Mouse (Mus musculus): ENCODE measurements around the gene Slc28a2.
"Not testable (repeated sequence)": the region's sequence is repeated elsewhere in the genome, so short reads cannot be mapped to it uniquely, and the experiment has no call there.

Slc28a2 gene

DNA sequence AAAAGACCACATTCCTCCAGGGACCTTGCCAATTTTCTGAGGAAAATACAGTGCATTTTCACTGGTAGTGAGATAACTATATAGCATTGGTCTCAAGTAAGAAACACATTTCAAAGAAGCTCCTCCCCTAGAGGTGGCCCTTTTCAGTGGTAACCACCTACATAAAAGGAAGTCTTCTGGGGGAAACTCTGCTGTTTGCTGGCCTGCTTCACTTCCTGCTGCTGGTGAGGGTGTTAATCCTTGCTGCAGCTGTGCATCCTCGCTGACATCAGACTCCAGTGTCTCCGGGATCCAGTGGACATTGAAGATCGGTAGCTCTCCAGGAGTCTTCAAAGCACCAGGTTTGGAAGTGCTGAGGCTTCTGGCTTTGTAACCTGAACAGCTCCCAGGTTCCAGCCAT is at the start of gene Slc28a2:
Gene Slc28a2, plus strand, starts transcription at position 278 of the 400 bp plus-strand sequence.
- peak; percentile 16 to 39 for DNase-seq

GRCm38 (mm10) chr2:122377215-122377674 is 49.0 kb upstream of the Slc28a2 start:
- DNase-seq = peak; percentile 92 to 96

DNA sequence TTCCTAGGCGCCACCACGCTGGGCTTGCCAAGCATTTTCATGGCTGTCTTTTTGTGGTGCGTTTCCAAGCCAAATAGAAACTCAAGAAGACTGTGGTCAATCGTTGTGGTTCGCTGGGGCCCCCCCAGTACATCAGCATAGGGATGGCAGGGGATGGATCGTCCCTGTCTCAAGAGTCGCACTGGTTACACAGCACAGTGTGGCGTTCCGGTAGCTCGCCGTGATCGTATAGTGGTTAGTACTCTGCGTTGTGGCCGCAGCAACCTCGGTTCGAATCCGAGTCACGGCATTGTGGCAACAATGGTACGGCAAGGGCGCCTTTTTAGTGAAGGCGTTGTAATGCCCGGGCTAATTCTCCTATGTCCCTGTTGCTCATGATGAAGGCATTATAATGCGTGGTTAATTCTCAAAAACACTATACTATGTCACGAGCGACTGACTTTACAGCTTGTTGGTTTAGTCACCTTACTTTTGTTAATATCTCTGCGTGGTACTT is 48.5 kb upstream of the Slc28a2 start:
- DNase-seq = peak; percentile 61 to 71

DNA sequence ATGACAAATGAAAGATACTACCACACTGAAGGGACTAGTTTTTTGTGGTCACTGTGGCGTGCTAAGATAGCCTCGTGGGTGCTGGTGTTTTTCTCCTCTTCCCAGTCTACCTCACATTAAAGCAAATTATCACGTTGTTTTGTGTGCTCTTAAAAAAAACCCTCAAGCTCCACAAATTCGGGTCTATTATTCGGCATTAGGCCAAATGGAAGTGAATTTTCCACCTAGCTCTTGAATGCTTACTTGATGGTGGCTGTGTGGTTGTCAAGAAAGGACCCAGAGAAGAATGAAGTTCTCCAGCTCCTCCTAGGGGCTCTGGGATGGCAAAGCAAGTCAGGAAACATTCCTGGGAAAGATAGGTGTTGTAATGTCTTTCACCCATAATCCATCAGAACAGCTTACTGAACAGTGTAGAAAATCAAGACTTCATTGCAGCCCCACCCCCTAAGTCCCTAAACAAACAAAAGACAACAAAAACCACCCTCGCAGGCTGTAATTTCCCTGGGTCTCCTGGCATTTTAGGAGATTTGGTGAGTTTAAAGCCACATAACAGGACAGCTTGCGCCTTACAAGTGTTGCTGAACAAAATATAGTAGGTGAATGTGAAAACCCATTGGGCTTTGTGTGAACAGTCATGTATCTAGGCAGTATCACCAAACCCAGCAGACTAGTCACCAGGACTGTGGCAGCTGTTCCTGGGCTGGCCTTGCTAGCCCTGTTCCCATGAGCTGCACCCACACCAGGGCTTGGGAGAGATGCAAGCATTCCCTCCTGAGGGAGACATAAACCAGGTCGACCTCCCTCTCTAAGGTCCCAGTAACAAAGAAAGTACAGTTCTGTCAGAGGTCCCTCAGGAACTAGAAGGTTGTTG is 47.6 kb upstream of the Slc28a2 start:
- no peak for DNase-seq

DNA sequence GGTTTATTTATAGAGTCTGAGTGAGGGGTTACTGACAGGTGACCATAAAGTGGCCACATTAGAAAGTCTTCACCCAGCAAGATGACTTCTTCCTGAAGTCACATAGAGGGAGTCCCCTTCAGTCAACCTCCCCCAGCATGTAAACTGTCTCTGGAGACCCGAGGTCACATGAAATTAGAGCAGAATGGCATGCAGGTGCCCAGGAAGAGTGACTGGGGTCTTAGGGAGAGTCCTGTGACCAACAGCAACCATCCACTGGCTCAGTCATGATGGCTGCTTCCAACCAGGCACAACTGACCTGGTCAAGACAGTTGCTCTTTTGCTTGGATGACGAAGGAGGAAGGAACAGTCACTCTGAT is 47.0 kb upstream of the Slc28a2 start:
- no peak for DNase-seq

DNA sequence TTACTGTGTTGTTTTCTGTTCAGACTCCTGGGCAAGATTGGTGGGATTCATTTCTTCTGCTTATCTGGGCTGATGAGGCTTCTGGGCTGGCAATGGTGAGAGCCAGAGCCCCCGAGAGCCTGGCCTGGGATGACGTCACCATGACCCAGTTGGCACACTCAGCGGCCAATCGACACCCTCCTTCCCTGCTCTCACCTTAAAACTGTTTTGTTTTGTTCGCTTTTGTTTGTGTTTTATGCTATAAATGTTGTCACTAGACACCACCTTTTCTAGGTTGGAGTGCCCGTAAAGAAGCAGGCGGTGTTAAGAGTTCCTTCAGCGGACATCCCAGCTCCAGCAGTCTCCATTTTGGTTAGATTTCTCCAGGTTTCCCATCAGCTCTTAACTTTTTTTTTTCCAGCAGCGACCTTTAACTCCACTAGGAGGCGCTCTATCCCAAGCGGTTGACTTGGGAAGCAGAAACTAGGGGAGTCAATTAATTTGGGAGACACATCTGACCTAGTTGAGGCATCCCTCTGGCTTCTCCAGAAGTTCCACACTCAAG is 45.4 kb upstream of the Slc28a2 start:
- DNase-seq = peak in 1 of 2 experiments; percentile 48

- no peak for DNase-seq
These were observed 44.8 kb upstream of the Slc28a2 start for GRCm38 (mm10) chr2:122381329-122382103.

DNA sequence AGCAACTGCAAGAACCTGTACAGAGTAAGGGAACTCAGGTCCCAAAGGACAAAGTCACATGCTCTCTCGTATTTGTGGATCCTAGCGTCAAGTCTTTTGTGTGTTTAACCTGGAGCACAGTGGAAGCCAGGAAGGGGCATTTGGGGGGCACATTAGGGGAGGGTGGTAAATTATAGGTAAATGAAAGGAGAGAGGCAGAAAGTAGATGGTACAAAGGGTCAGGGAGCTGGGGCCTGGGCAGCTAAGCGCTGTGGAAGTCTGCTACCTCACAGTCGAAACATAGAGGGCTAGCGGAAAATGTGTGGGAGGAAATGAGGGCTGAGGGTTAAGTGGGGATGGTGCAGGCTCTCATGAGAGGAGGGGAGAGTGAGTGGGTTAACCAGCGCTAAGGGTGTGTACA is 44.2 kb upstream of the Slc28a2 start:
- no peak for DNase-seq

DNA sequence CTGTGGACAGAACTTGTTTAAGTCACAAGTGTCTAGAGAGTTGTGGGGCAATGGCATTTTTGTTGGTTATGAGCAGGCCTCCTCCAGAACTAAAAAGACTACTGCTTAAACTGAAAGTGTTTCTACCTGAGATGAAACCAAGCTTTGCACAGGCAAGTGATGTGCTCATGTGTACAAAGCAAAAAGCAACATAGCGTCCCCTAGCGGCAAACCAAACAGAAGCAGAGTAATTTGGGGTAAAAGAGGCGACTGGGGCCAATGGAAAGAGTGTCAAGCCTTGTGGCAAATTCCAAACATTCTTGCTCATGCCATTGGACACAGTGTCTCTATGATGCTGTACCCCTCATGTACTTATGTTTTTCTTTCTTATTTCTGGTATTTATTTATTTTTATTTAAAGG is 41.2 kb upstream of the Slc28a2 start:
- no peak for DNase-seq

- not testable (repeated sequence) for DNase-seq
These were observed 39.1 kb upstream of the Slc28a2 start for GRCm38 (mm10) chr2:122387135-122387534.

GRCm38 (mm10) chr2:122396150-122396549 is 30.1 kb upstream of the Slc28a2 start:
- DNase-seq = no peak

DNA sequence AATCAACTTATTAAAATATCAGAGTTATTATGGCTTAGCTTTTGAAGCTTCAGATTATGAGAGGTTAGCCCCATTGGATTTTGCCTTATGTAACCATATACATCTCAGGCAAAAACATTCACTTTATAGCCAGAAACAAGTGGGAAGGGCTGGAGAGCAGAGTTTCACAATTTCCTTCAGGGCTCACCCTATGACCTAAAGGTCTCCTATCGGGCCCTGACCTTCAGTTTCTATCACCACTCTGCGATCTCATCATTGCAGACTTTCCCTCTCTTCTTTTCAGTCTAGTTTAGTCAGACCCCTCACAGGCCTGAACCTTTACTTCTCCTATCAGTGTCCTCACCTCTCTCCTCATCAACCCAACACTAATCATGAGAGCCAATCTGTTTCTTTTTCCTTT is 18.7 kb upstream of the Slc28a2 start:
- DNase-seq = no peak

GRCm38 (mm10) chr2:122408928-122409327 is 17.3 kb upstream of the Slc28a2 start:
- no peak for DNase-seq

DNA sequence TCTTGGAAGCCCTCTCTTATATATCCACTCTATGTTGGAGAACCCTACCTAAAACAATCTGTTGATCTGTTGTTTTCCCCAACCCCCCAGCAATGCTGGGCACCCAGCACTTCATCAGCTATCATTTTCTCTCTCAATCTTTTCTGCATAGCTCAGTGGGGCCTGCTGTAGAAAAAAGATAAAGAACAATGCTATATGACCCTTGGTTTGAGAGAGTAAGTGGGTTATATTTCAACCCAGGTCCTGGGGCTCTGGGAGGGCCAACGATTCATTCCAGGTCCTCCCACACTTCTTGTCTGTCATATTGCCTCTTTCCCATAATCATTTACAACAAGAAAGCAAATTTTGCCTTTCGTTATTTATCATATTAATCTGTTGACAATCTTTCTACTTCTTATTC is 368 bp downstream of the Slc28a2 start:
- DNase-seq = not testable (repeated sequence)

DNA sequence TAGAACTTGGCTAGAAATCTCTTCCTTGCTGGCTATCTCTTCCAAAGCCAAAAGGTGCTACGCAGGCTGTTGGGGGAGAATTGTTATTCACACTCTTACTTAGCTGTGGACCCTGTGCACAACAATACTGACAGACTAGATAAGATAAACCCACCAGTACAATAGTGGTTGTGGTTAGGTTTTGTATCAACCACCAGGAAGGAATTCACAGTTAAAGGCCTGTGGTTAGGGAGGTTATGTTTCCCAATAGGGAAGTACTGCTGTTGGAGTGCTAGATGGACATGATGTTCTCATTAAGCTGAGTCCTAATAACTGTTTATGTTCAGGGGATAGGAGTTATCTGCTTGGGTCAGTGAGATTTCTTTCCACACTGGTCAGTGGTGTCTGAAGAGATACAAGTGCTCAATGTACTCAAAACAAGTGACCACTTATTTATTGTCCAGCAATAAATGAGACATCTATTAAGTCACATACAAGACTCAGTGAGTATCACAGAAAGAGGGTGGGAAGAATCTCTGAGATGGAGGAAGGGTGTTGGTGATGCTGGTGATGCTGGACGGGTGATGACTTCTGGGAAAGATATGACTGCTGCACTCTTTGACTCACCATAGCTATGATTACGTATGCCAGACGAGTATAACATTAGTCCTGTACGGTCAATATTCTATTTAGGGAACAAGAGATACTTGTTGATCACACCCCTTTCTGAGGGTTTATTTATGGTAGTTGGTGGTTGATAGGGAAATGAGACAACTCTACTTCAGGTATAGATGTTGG is 12.6 kb downstream of the Slc28a2 start:
- DNase-seq = not testable (repeated sequence)

DNA sequence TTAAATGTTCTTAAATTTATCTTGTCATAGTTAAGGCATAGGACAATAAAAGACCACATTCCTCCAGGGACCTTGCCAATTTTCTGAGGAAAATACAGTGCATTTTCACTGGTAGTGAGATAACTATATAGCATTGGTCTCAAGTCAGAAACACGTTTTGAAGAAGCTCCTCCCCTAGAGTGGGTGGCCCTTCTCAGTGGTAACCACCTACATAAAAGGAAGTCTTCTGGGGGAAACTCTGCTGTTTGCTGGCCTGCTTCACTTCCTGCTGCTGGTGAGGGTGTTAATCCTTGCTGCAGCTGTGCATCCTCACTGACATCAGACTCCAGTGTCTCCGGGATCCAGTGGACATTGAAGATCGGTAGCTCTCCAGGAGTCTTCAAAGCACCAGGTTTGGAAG is 14.2 kb downstream of the Slc28a2 start:
- peak; percentile 27 to 60 for DNase-seq

- DNase-seq = peak in 1 of 2 experiments; percentile 5
These were observed 15.0 kb downstream of the Slc28a2 start for GRCm38 (mm10) chr2:122441000-122441933.

- no peak for DNase-seq
These were observed 24.1 kb downstream of the Slc28a2 start for GRCm38 (mm10) chr2:122450351-122450750.

DNA sequence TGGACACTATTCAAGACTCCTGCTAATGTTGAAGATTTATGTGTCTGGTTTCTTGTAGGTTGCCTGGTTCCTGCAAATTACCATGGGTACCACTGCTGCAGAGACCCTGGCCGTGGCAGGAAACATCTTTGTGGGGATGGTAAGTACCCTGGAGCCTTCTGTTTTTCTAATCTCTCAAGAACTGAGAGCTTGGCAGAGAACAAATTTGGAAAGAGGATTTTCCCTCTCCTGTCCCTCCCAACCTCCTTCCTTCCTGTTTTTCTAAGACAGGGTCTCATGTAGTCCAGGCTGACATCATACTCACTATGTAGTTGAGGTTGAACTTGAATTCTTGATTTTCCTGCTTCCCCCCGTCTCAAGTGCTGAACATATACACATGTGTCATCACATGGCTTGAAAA is 26.1 kb downstream of the Slc28a2 start:
- DNase-seq = no peak

DNA sequence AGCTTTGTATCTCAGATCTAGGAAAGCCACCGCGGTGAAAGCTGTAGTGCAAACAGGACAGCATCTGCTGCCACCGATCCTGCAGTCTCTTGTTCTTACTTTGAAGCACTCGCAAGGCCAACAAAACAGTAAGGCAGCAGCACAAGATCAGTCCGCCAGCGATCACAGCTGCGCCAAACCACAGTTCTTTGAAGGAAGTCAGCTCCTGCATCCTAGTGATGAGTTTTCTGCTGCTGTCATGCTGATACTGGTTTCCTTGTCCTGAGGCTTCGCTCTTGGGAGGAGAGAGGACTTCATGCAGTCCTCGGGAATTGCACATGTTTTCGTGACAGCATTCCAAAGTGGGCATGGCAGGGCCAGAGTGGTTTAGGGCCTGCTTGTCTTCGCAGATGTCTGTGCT is 40.6 kb downstream of the Slc28a2 start:
- peak; percentile 4 to 6 for DNase-seq

- DNase-seq = peak; percentile 91 to 93
These were observed 41.2 kb downstream of the Slc28a2 start for GRCm38 (mm10) chr2:122467351-122468013.

Measured in spleen, adult 18-20 months (tissue).